Mouse (Mus musculus) liver, postnatal 0 days (tissue): Measurements from ENCODE around the gene Smad1.

Source experiments
- CTCF ChIP-seq: sonication (generic); IDR thresholded peaks from 2 replicates; pipeline ENCODE4 v1.5.1; 2016; ENCODE audit warnings: antibody characterized with exemption, low read depth
- EP300 ChIP-seq: IDR thresholded peaks from 2 replicates; pipeline ENCODE4 v1.6.1; 2016; ENCODE audit warnings: antibody characterized with exemption, low read depth, mild to moderate bottlenecking

DNA sequence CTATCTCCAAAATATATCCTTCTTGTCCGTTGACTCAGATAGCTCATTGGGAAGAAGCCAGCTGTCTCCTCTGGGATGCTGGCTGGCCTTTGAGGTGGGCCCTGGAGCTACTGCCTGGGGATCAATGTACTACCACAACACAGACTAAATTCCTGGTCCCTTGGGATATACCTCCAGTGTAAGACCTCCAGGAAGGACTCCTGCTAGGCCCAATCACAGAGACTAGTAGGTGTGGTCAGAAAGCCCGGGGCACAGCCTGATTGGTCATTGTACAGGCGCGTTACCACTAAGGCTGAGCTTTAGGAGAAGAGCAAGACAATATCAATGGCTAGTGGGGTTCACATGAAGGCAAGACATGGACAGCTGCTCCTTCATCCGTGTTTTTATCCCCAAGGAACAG lies 93.4 kb downstream of the Smad1 start:
- TF ChIP-seq CTCF (no peak), EP300 (no peak)
